Mouse (Mus musculus): ENCODE results near the gene Cytip.
"Not testable (repeated sequence)": the region's sequence is repeated elsewhere in the genome, so short reads cannot be mapped to it uniquely, and the experiment has no call there.

Gene Cytip

DNA sequence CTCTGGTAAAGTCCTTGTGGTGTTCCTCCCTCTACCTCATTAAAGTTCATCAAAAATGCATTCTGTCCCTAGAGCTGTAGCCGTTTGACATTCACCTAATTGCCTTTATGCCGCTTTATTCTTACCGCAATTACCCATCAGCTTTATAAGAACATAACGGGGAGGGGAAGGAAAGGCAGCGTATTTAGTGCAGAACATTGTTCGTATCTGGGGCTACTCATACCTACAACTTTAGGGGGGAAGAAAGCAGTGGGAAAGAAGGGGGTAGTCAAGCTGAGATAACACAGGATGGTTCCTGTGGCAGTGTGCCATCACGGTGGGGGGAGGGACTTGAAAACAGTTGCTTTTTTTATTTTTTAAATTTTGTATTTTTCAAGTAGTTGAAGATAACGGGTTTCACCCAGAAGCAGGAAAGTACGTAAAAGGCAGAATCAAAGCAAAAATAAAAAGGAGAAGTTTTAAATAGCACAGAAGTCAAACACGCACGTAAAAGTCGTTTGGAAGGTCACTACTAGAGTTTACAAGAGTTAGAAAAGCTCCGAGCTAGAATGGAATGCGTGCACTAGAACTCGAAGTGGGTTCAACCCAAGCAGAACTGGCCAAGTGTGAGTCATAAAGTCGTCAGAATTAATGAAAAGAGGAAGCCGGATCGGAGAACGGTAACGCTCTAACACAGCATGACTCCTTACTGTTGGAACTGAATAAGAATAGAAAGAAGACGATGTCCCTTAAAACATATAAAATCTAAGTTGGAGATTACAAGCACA is 34.6 kb downstream of the Cytip start:
- DNase-seq: peak; percentile 47

DNA sequence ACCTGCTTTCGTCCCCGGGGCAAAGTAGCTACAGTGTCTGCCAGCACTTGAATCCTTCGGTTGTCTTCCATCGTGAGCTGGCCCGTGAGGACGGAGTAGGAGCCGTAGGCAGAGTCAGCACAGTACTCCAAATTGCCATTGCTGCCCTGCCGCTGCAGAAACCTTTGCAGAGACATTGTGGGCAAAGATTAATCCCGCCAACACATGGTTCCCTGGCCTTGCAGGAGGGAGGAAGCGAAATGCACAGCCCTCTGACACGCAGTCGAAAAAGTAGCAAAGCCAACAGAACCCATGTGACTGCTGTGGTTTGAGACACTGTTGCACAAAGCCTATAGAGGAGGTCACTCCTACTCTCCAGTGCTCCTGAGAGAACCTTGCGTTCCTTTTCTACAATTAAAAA is 35.5 kb downstream of the Cytip start:
- DNase-seq: peak; percentile 36

- no peak for DNase-seq
Measured at GRCm38 (mm10) chr2:58159121-58159520, 36.2 kb downstream of the Cytip start.

DNA sequence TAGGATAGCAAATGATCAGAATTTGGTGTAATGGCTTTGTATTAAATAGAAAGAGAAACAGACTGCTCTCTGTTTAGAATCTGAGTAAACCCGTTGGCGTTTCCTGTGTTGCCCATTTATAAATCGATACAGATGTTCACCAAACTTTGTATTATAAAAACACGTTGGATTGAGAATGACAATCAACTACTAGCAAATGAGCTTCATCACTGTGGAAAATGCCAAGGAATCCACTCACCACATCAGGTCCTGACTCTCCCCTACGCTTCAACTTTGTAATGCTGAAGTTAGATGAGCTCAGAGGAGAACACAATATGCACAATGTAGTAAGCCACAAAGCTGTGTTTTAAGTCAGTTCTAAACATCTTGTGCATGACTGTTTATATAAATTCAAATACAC is 36.8 kb downstream of the Cytip start:
- DNase-seq: no peak

DNA sequence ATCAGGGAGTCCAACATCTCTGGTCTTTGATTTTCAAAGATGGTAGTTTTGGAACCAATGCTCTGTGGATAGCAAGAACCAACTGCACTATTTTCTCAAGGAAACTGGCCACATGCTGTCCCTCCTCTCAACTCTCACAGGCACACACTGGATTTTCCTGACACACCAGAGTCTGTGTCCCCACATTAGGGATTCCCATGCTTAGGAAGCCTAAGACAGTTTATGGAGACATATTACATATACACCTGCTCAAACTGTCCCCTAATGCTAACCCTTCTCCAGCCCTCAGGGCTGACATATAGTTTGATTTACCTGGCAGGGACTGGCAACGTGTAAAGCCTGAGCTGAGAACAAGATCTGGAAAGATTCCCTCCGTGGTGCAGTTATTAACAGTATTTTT is 37.2 kb downstream of the Cytip start:
- no peak for DNase-seq

GRCm38 (mm10) chr2:58157466-58157865 is 37.9 kb downstream of the Cytip start:
- DNase-seq: no peak

- DNase-seq: peak; percentile 54
Measured at GRCm38 (mm10) chr2:58156495-58157392, 38.6 kb downstream of the Cytip start.

DNA sequence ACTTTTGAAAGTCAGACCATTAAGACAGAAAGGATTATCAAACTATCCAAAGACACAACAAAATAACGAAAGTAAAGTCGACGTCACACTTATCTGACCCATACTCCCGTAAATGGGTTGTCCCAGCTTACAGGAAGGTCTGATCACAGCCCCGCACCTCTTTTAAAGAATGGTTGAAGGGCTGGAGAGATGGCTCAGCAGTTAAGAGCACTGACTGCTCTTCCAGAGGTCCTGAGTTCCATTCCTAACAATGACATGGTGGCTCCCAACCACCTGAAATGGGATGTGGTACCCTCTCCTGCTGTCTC is 39.3 kb downstream of the Cytip start:
- DNase-seq: no peak

DNA sequence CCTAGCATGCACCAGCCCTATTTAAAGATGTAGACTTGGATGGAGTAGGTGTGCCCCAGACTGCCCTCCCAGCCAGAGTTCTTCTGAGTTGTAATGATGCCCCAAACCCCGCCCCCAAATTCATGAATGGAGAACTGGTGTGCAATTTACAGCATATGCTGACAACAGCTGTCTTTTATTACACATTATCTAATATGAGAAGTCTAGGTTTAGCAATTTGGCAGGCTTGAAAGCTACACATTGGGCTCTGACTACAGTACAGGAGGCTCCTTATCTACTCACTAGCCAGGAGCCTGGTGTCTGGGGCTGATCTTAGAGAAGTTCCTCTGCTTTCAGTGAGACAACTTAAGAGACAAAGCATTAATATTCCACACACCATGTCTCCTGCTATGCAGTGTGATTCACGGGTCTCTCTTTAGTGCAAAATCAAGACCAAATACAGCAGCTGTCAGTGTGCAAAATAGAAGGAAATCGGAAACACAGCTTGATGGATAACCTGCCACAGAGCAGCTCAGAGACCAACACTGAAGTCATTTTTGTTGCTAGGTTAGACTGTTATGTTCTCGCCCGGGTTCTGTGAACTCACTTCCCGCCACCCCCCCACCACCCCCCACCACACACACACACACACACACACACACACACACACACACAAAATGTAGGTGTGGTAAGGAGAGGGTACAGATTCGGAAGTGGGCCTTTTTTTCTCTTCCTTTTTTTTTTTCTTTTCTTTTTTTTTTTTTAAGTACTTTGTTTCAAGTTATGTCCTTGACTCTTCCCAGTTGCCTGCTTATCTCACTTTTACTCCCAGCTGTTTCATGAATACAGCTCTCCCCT is 39.8 kb downstream of the Cytip start:
- no peak for DNase-seq

DNA sequence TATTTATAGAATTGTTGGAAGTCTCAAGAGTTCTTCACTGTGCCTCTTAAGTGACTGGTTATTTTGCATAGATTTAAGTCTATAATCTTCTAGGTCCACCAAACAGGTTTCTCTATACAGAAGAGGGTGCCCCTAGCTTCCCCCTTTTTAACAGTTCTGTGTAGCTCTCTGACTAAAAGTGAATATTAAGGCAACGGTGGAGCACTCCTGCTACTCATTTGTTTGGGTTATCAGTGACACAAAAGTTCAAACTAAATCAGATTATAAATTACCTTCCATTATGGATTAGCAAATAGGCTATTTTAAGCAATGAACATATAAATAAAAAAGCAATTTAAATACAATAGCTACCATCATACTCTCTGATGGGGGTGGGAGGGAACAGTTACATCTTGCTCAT is 40.8 kb downstream of the Cytip start:
- DNase-seq: no peak

GRCm38 (mm10) chr2:58153742-58154141 is 41.6 kb downstream of the Cytip start:
- DNase-seq: no peak

- no peak for DNase-seq
Measured at GRCm38 (mm10) chr2:58149983-58150405, 45.3 kb downstream of the Cytip start.

DNA sequence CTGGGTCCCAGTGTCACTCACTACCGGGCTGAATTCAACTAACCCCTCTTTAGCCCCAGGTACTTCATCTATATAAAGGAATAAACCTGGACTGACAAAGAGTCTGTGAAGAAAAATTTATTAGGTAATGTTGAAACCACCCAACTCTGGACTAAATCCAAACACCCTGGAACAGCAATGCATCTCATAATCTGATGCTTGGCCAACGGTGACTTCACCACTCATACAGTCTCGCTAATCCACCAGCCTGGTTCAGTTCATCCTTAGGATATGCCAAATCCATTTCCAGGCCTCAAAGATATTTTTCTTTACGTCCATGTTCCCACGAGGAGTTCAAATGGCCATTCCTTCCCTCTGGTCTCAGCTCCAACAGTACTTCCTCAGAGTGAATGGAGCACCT is 48.8 kb downstream of the Cytip start:
- DNase-seq: no peak

- DNase-seq: no peak
Measured at GRCm38 (mm10) chr2:58140531-58140930, 54.8 kb downstream of the Cytip start.

DNA sequence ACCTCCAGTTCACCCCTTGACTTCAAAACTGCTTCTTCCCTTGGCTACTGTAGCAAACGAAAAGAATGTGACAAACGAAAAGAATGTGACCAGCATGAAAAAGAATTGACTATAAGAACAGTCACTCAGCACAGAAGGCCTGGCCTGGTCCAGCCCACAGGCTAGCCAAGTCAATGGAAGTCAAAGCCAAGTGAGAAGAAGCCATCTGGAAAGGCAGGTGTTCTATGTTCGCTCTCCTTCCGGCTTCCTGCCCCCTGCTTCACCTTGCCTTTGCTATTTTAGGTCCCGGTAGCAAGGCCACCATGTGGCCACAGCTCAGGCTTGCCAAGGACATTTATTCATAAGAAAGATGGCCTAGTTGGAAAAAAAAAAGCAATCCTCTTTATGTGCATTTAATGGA is 56.7 kb downstream of the Cytip start:
- DNase-seq: no peak

DNA sequence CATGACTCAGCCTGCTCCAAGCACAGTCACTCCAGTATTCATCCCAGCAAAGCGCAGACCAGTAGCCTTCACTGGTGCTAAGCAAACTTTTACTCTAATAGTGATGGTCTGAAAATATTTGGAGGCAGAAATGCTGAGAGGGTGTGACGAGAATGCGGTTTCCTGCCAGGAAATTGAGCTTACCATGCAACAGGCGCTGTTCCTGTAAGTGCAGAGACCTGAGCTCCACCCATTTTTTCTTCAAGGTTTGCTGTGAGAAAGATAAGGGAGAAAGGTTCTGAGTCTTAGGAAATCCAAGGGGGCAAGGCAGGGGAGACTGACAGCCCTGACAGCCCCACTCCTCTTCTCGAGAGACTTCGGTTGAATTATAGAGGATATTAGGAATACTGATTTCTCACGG is 57.7 kb downstream of the Cytip start:
- no peak for DNase-seq

- no peak for DNase-seq
Measured at GRCm38 (mm10) chr2:58136526-58136925, 58.8 kb downstream of the Cytip start.

GRCm38 (mm10) chr2:58135061-58135463 is 60.3 kb downstream of the Cytip start:
- DNase-seq: no peak

DNA sequence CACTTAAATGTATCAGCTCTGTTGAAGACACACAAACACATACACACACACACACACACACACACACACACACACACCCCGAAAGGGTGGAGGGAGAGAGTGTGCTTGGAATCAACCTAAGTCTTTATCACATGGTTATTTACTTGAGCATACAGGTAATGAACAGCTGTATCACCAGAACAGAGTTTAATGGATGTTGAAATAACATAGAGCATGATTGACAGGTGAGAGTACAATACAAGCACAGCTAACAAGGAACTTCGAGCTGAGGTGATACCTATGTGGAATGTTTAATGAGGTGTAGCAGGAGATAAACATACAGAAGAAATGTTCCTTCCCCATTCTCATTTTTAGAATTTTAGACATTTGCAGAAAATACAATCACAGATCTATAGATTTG is 62.7 kb downstream of the Cytip start:
- no peak for DNase-seq

DNA sequence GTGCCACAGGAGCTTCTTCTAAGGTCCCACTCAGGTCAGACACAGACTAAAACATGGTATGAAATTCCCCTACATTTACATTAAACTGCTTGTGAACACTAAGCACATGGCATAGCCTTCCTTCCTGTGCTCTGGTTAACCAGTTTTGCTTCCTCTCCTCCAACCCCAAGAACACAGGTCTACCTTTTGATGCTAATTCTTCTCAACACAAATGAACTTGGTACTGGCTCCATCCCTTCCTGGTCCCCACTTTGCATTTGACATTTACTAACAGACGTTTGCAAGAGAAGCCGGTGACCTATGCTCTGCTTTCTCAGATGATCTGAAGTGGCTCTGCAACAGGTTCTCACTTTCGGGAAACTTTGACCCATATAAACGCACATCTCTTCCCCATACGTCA is 65.4 kb downstream of the Cytip start:
- no peak for DNase-seq

DNA sequence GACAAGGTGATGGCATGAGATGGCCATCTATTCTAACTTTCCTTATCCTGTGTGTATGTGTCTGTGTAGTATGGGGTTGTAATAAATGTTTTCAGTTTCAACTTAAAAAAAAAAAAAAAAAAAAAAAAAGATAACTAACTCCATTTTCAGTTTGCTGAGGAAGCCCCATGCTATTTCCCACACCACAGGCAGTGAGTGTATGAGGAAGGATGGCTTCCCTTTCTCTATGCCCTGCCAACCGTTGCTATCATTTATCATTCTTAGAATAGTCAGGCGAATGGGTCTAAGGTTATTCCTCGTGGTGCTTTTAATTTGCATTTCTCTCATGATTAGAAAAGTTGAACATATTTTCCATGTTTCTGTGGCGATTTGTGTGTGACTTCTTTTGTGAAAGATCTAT is 84.2 kb downstream of the Cytip start:
- DNase-seq: no peak

DNA sequence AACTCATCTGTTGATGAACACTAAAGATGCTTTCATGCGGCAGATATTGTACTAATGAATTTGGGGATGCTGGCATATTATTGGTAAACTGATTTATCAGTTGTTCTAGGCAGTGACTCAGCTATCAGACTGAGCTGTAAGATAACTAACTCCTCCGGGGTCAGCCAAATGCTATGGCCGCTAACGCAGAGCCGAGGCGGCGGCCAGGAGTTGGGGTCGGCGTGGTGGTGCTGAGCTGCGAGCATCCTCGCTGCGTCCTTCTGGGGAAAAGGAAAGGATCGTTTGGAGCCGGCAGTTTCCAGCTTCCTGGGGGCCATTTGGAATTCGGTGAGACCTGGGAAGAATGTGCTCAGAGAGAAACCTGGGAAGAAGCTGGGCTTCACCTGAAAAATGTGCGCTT is 87.4 kb downstream of the Cytip start:
- not testable (repeated sequence) for DNase-seq

- no peak for DNase-seq
Measured at GRCm38 (mm10) chr2:58107046-58107445, 88.3 kb downstream of the Cytip start.

GRCm38 (mm10) chr2:58094818-58095217 is 100.5 kb downstream of the Cytip start:
- no peak for DNase-seq
